Comparison of ENCODE assay signal across 22 mouse cellular contexts in genomic region chr5:52615421-52615820, GRCm38 (mm10). TPM values are rescaled to one million over a fixed set of nuclear protein-coding genes. Genes with fewer than 3 reads are reported as not detected.
DNase-seq lines count a peak whose midpoint lies in the region; ATAC-seq and TF ChIP-seq lines count a peak whose summit lies in the region.
"Had no signal": no experiment of that assay in that cellular context is flagged by ENCODE, and none has a peak within 500 bp of the region (broad histone marks: within the 10 kb centered on the region; RNA-seq: fewer than 3 reads in every experiment).

No protein-coding gene starts in this region.

- no peak overlapping the region for H3K4me3 ChIP-seq in forebrain, embryonic 14.5 days (ENCODE audit: low read depth, low read length)
- no peak overlapping the region for H3K4me3 ChIP-seq in forebrain, embryonic 11.5 days (ENCODE audit: low read depth, low read length)
- no peak overlapping the region for H3K4me3 ChIP-seq in midbrain, embryonic 13.5 days (replicated peaks)
- H3K4me3 ChIP-seq in midbrain, postnatal 0 days (ENCODE audit: low read depth, low read length), result no peak overlapping the region
- H3K4me3 ChIP-seq in intestine, postnatal 0 days (ENCODE audit: low read depth, low read length), result no peak overlapping the region
- H3K4me3 ChIP-seq: embryonic facial prominence, embryonic 12.5 days; forebrain, embryonic 12.5 days; hindbrain, embryonic 15.5 days; limb, embryonic 12.5 days; megakaryocyte, embryonic 14.5 days; neural tube, embryonic 15.5 days had no signal

- DNase-seq in forebrain, embryonic 14.5 days (ENCODE audit: low spot score), result peak; percentile 22
- DNase-seq in forebrain, embryonic 11.5 days (ENCODE audit: low spot score), result no peak
- DNase-seq in midbrain, postnatal 0 days (ENCODE audit: low spot score), result no peak
- peak; percentile 34 for DNase-seq in testis, postnatal 14 days (ENCODE audit: low spot score)
- DNase-seq in adrenal gland, adult (ENCODE audit: inconsistent age in 2 of 2, low spot score in 1 of 2), result no peak
- DNase-seq in adrenal gland, postnatal 4 days (ENCODE audit: low spot score in 2 of 2), result no peak
- DNase-seq: adrenal gland, adult 8-10 months; cerebellum, adult 2 months; kidney, adult 2 months; kidney, postnatal 14 days; thymus, postnatal 36 days had no signal

- H3K9ac ChIP-seq in forebrain, embryonic 14.5 days (ENCODE audit: low read length), result no peak overlapping the region
- H3K9ac ChIP-seq in forebrain, embryonic 11.5 days (ENCODE audit: low read length), result no peak overlapping the region
- H3K9ac ChIP-seq in midbrain, embryonic 13.5 days (replicated peaks), result no peak overlapping the region
- no peak overlapping the region for H3K9ac ChIP-seq in midbrain, postnatal 0 days (replicated peaks; ENCODE audit: low read length, poor library complexity, severe bottlenecking)
- no peak overlapping the region for H3K9ac ChIP-seq in intestine, postnatal 0 days (ENCODE audit: low read depth, low read length)
- H3K9ac ChIP-seq: embryonic facial prominence, embryonic 12.5 days; forebrain, embryonic 12.5 days; hindbrain, embryonic 15.5 days; limb, embryonic 12.5 days; liver, embryonic 14.5 days; neural tube, embryonic 15.5 days had no signal

- no peaks in the 10 kb centered on the region for H3K36me3 ChIP-seq in forebrain, embryonic 14.5 days (ENCODE audit: control insufficient read depth, insufficient read depth, low read length)
- no peaks in the 10 kb centered on the region for H3K36me3 ChIP-seq in forebrain, embryonic 11.5 days (ENCODE audit: control insufficient read depth, insufficient read depth, low read length)
- no peaks in the 10 kb centered on the region for H3K36me3 ChIP-seq in midbrain, embryonic 13.5 days
- no peaks in the 10 kb centered on the region for H3K36me3 ChIP-seq in midbrain, postnatal 0 days (ENCODE audit: insufficient read depth, low read length)
- H3K36me3 ChIP-seq in intestine, postnatal 0 days (ENCODE audit: control insufficient read depth, insufficient read depth), result no peaks in the 10 kb centered on the region
- H3K36me3 ChIP-seq: embryonic facial prominence, embryonic 12.5 days; forebrain, embryonic 12.5 days; hindbrain, embryonic 15.5 days; limb, embryonic 12.5 days; neural tube, embryonic 15.5 days had no signal

- peaks cover 12% of the 10 kb centered on the region for H3K4me1 ChIP-seq in forebrain, embryonic 14.5 days (ENCODE audit: control insufficient read depth, insufficient read depth, low read length)
- H3K4me1 ChIP-seq in forebrain, embryonic 11.5 days (replicated peaks; ENCODE audit: control insufficient read depth, insufficient read depth, low read length), result peaks cover 5% of the 10 kb centered on the region
- H3K4me1 ChIP-seq in midbrain, embryonic 13.5 days (replicated peaks), result peaks cover 24% of the 10 kb centered on the region
- H3K4me1 ChIP-seq in midbrain, postnatal 0 days (ENCODE audit: insufficient read depth, low read length), result peaks cover 11% of the 10 kb centered on the region; the same call in 1 of the 2 replicates
- peaks cover 5% of the 10 kb centered on the region; the same call in 1 of the 2 replicates for H3K4me1 ChIP-seq in intestine, postnatal 0 days (replicated peaks; ENCODE audit: control insufficient read depth, insufficient read depth, low read length)

- no peak for ATAC-seq in forebrain, embryonic 14.5 days
- no peak for ATAC-seq in forebrain, embryonic 11.5 days (replicated peaks; ENCODE audit: low FRiP score)
- no peak for ATAC-seq in midbrain, embryonic 13.5 days
- no peak for ATAC-seq in midbrain, postnatal 0 days (ENCODE audit: low FRiP score)
- no peak for ATAC-seq in intestine, postnatal 0 days
- ATAC-seq: lung, postnatal 0 days had no signal

- no peaks in the 10 kb centered on the region for H3K9me3 ChIP-seq in forebrain, embryonic 14.5 days (replicated peaks; ENCODE audit: control insufficient read depth, low read length)
- no peaks in the 10 kb centered on the region for H3K9me3 ChIP-seq in forebrain, embryonic 11.5 days (ENCODE audit: control insufficient read depth, low read length)
- H3K9me3 ChIP-seq in midbrain, embryonic 13.5 days, result peaks cover 7% of the 10 kb centered on the region
- H3K9me3 ChIP-seq in midbrain, postnatal 0 days (ENCODE audit: low read length), result no peaks in the 10 kb centered on the region
- H3K9me3 ChIP-seq in intestine, postnatal 0 days (ENCODE audit: control insufficient read depth), result no peaks in the 10 kb centered on the region
- H3K9me3 ChIP-seq: embryonic facial prominence, embryonic 12.5 days; forebrain, embryonic 12.5 days; hindbrain, embryonic 15.5 days; neural tube, embryonic 15.5 days had no signal

- no peak for TF ChIP-seq CTCF in midbrain, postnatal 0 days (IDR thresholded peaks at IDR 0.05)
- TF ChIP-seq CTCF in intestine, postnatal 0 days (IDR thresholded peaks at IDR 0.05; ENCODE audit: low read depth), result no peak

- no peak overlapping the region for H3K4me2 ChIP-seq in forebrain, embryonic 14.5 days (ENCODE audit: low read length)
- no peak overlapping the region for H3K4me2 ChIP-seq in forebrain, embryonic 11.5 days (ENCODE audit: low read depth, low read length, severe bottlenecking)
- H3K4me2 ChIP-seq in midbrain, embryonic 13.5 days (replicated peaks), result no peak overlapping the region
- no peak overlapping the region for H3K4me2 ChIP-seq in midbrain, postnatal 0 days (ENCODE audit: low read depth, low read length, poor library complexity, severe bottlenecking)
- peak overlapping the region; percentile 3 for H3K4me2 ChIP-seq in intestine, postnatal 0 days (replicated peaks; ENCODE audit: low read depth)
- H3K4me2 ChIP-seq: embryonic facial prominence, embryonic 12.5 days; forebrain, embryonic 12.5 days; hindbrain, embryonic 15.5 days; limb, embryonic 12.5 days; neural tube, embryonic 15.5 days had no signal

- no peaks in the 10 kb centered on the region for H3K27me3 ChIP-seq in forebrain, embryonic 14.5 days (replicated peaks; ENCODE audit: control insufficient read depth, insufficient read depth, low read length)
- no peaks in the 10 kb centered on the region; the same call in 1 of the 2 replicates for H3K27me3 ChIP-seq in forebrain, embryonic 11.5 days (ENCODE audit: control insufficient read depth, insufficient read depth, low read length)
- no peaks in the 10 kb centered on the region for H3K27me3 ChIP-seq in midbrain, embryonic 13.5 days
- H3K27me3 ChIP-seq in midbrain, postnatal 0 days (ENCODE audit: insufficient read depth, low read length), result no peaks in the 10 kb centered on the region
- no peaks in the 10 kb centered on the region for H3K27me3 ChIP-seq in intestine, postnatal 0 days (replicated peaks; ENCODE audit: control insufficient read depth, insufficient read depth, low read length)
- H3K27me3 ChIP-seq: CH12.LX; hindbrain, embryonic 15.5 days; neural tube, embryonic 15.5 days had no signal

- no peak overlapping the region for H3K27ac ChIP-seq in forebrain, embryonic 14.5 days (ENCODE audit: low read depth, low read length)
- H3K27ac ChIP-seq in forebrain, embryonic 11.5 days (ENCODE audit: low read depth, low read length), result no peak overlapping the region
- H3K27ac ChIP-seq in midbrain, embryonic 13.5 days, result 0 out of 2 replicates have a peak overlapping the region, but pooled peaks have one; percentile 5
- H3K27ac ChIP-seq in midbrain, postnatal 0 days (ENCODE audit: low read depth, low read length), result no peak overlapping the region
- H3K27ac ChIP-seq in intestine, postnatal 0 days (ENCODE audit: low read depth, low read length), result no peak overlapping the region
- H3K27ac ChIP-seq: embryonic facial prominence, embryonic 12.5 days; forebrain, embryonic 12.5 days; limb, embryonic 12.5 days; liver, embryonic 14.5 days; neural tube, embryonic 15.5 days had no signal

- 67% methylated on average over 9 of the region's 9 CpGs for WGBS in forebrain, embryonic 14.5 days
- WGBS in forebrain, embryonic 11.5 days, result 71% methylated on average over 9 of the region's 9 CpGs
- WGBS in midbrain, embryonic 13.5 days, result 69% methylated on average over 9 of the region's 9 CpGs
- 52% methylated on average over 9 of the region's 9 CpGs for WGBS in midbrain, postnatal 0 days
- 29% methylated on average over 9 of the region's 9 CpGs for WGBS in intestine, postnatal 0 days

RNA-seq across cellular contexts. Expression of gene Lgi2, which starts 49.2 kb away (rescaled TPM):
- polyA plus RNA-seq in forebrain, embryonic 14.5 days (2014; fragmentation: Nextera tagmentation; extraction: Ambion mirVana), result 1.4 and 1.7 TPM in 2 replicates
- 0.80 and 0.88 TPM in 2 replicates for polyA plus RNA-seq in forebrain, embryonic 11.5 days (2014; fragmentation: Nextera tagmentation; extraction: Ambion mirVana)
- 1.8 and 2.0 TPM in 2 replicates for polyA plus RNA-seq in midbrain, embryonic 13.5 days (2015; fragmentation: Nextera tagmentation; extraction: Ambion mirVana)
- total RNA-seq in midbrain, postnatal 0 days (2014; rRNA removed), result 24.0 and 25.2 TPM in 2 replicates
- 8.5 and 9.8 TPM in 2 replicates for polyA plus RNA-seq in midbrain, postnatal 0 days (2015; fragmentation: Nextera tagmentation; extraction: Ambion mirVana)
- polyA plus RNA-seq in intestine, postnatal 0 days (2015; fragmentation: Nextera tagmentation; extraction: Ambion mirVana), result 1.8 and 2.0 TPM in 2 replicates
- 1 to 10 TPM; 3.7 to 4.4 TPM for total RNA-seq in adrenal gland, postnatal 4 days (2021)
- total RNA-seq: CH12.LX had no signal

RNA-seq across cellular contexts. Expression of gene Sepsecs, which starts 54.1 kb away (rescaled TPM):
- polyA plus RNA-seq in forebrain, embryonic 14.5 days (2014; fragmentation: Nextera tagmentation; extraction: Ambion mirVana), result 6.8 and 8.2 TPM in 2 replicates
- polyA plus RNA-seq in forebrain, embryonic 11.5 days (2014; fragmentation: Nextera tagmentation; extraction: Ambion mirVana), result 9.0 and 9.5 TPM in 2 replicates
- 8.0 and 8.3 TPM in 2 replicates for polyA plus RNA-seq in midbrain, embryonic 13.5 days (2015; fragmentation: Nextera tagmentation; extraction: Ambion mirVana)
- total RNA-seq in midbrain, postnatal 0 days (2014; rRNA removed), result 7.7 and 11.2 TPM in 2 replicates
- 4.7 and 4.8 TPM in 2 replicates for polyA plus RNA-seq in midbrain, postnatal 0 days (2015; fragmentation: Nextera tagmentation; extraction: Ambion mirVana)
- 8.9 and 9.1 TPM in 2 replicates for polyA plus RNA-seq in intestine, postnatal 0 days (2015; fragmentation: Nextera tagmentation; extraction: Ambion mirVana)
- total RNA-seq in adrenal gland, postnatal 4 days (2021), result 10 to 100 TPM; 16.8 to 21.8 TPM

Comparison
In these comparisons a context has a peak if more than half of its experiments do, and no peak if none do; other contexts are left out.
1. DNase-seq: peak in forebrain, embryonic 14.5 days (single experiment) and testis, postnatal 14 days (single experiment); none in forebrain, embryonic 11.5 days (single experiment), midbrain, postnatal 0 days (single experiment), adrenal gland, adult (0 of 2) and adrenal gland, postnatal 4 days (0 of 2).